Mouse (Mus musculus): ENCODE data around the gene Rptor. TPM values are rescaled to one million over a fixed set of nuclear protein-coding genes. Genes with fewer than 3 reads are reported as not detected.

Gene Rptor
- total and polyA plus RNA-seq, 3 experiments = 33.9 to 34.9 TPM; not detected in 1

GRCm38 (mm10) chr11:119874841-119875240 lies 272.1 kb downstream of the Rptor start:
- Histone ChIP-seq H3K27ac (ENCODE audit: control insufficient read depth, low read depth, low read length) (no peak overlapping the region), H3K79me2 (ENCODE audit: control insufficient read depth, insufficient read depth, low read length, poor library complexity) (no peaks in the 10 kb centered on the region), H3K27me3 (ENCODE audit: control insufficient read depth in 1 of 2, insufficient read depth in 2 of 2, low read length in 2 of 2) (no peaks in the 10 kb centered on the region), H3K4me1 (ENCODE audit: control insufficient read depth in 1 of 2, insufficient read depth in 2 of 2, low read length in 2 of 2) (no peaks in the 10 kb centered on the region), H3K9me3 (replicated peaks; ENCODE audit: insufficient read depth, low read length) (no peaks in the 10 kb centered on the region), H3K4me3 (ENCODE audit: control insufficient read depth in 1 of 2, insufficient read depth in 1 of 2, low read depth in 2 of 2, low read length in 2 of 2) (no peak overlapping the region), H3K9ac (ENCODE audit: control insufficient read depth, low read depth, low read length, poor library complexity, severe bottlenecking) (no peak overlapping the region), H3K36me3 (ENCODE audit: control insufficient read depth in 1 of 2, insufficient read depth in 2 of 2, low read length in 2 of 2) (peaks cover 0 to 15% of the 10 kb centered on the region in 2 experiments; a peak in 2 of 4 replicates)
- TF ChIP-seq CHD1 (IDR thresholded peaks at IDR 0.05; ENCODE audit: low read depth, low read length) (no peak), POLR2AphosphoS5 (IDR thresholded peaks at IDR 0.05; ENCODE audit: borderline replicate concordance, low read depth, low read length) (no peak), POLR2A (IDR thresholded peaks at IDR 0.05; ENCODE audit: control insufficient read depth in 1 of 2, insufficient read depth in 1 of 2, low read depth in 1 of 2, low read length in 2 of 2, poor library complexity in 1 of 2) (no peak), ELF1 (IDR thresholded peaks at IDR 0.05; ENCODE audit: low read depth, low read length) (no peak), MYB (IDR thresholded peaks at IDR 0.05; ENCODE audit: low read depth, low read length) (no peak), GATA1 (IDR thresholded peaks at IDR 0.05; ENCODE audit: low read depth, low read length) (no peak), HCFC1 (IDR thresholded peaks at IDR 0.05; ENCODE audit: low read depth, low read length) (no peak), NRF1 (IDR thresholded peaks at IDR 0.05; ENCODE audit: insufficient read depth, low read depth, low read length, poor library complexity, severe bottlenecking) (no peak), MAZ (IDR thresholded peaks at IDR 0.05; ENCODE audit: low read depth, low read length) (no peak), EP300 (IDR thresholded peaks at IDR 0.05; ENCODE audit: low read depth in 1 of 2, low read length in 2 of 2) (no peak), USF1 (IDR thresholded peaks at IDR 0.05; ENCODE audit: low read depth, low read length) (no peak), RCOR1 (IDR thresholded peaks at IDR 0.05; ENCODE audit: low read depth, low read length) (no peak), MYC (IDR thresholded peaks at IDR 0.05; ENCODE audit: low read depth, low read length) (no peak), NELFE (IDR thresholded peaks at IDR 0.05; ENCODE audit: low read depth, low read length) (no peak)
- DNase-seq (ENCODE audit: low read depth, low spot score) = no peak

- Histone ChIP-seq H3K9me3 (replicated peaks; ENCODE audit: insufficient read depth, low read length) (no peaks in the 10 kb centered on the region), H3K27me3 (ENCODE audit: control insufficient read depth in 1 of 2, insufficient read depth in 2 of 2, low read length in 2 of 2) (no peaks in the 10 kb centered on the region), H3K79me2 (ENCODE audit: control insufficient read depth, insufficient read depth, low read length, poor library complexity) (no peaks in the 10 kb centered on the region), H3K4me1 (ENCODE audit: control insufficient read depth in 1 of 2, insufficient read depth in 2 of 2, low read length in 2 of 2) (no peaks in the 10 kb centered on the region), H3K27ac (ENCODE audit: control insufficient read depth, low read depth, low read length) (no peak overlapping the region), H3K36me3 (ENCODE audit: control insufficient read depth in 1 of 2, insufficient read depth in 2 of 2, low read length in 2 of 2) (peaks cover 0 to 15% of the 10 kb centered on the region in 2 experiments; a peak in 2 of 4 replicates), H3K4me3 (ENCODE audit: control insufficient read depth in 1 of 2, insufficient read depth in 1 of 2, low read depth in 2 of 2, low read length in 2 of 2) (no peak overlapping the region), H3K9ac (ENCODE audit: control insufficient read depth, low read depth, low read length, poor library complexity, severe bottlenecking) (no peak overlapping the region)
- TF ChIP-seq POLR2AphosphoS5 (IDR thresholded peaks at IDR 0.05; ENCODE audit: borderline replicate concordance, low read depth, low read length) = no peak
- TF ChIP-seq TBP (IDR thresholded peaks at IDR 0.05; ENCODE audit: low read depth, low read length) = no peak
- TF ChIP-seq GATA1 (IDR thresholded peaks at IDR 0.05; ENCODE audit: low read depth, low read length) = no peak
- no peak for TF ChIP-seq ZC3H11A (IDR thresholded peaks at IDR 0.05; ENCODE audit: low read depth, low read length)
- no peak for TF ChIP-seq TCF12 (IDR thresholded peaks at IDR 0.05; ENCODE audit: low read depth, low read length)
- no peak for TF ChIP-seq ETS1 (IDR thresholded peaks at IDR 0.05; ENCODE audit: low read depth, low read length)
- TF ChIP-seq CHD1 (IDR thresholded peaks at IDR 0.05; ENCODE audit: low read depth, low read length) = no peak
- TF ChIP-seq SMC3 (IDR thresholded peaks at IDR 0.05; ENCODE audit: low read depth, low read length) = no peak
- no peak for TF ChIP-seq MAX (IDR thresholded peaks at IDR 0.05; ENCODE audit: low read length)
- no peak for TF ChIP-seq JUND (IDR thresholded peaks at IDR 0.05; ENCODE audit: low read depth, low read length)
- TF ChIP-seq BHLHE40 (IDR thresholded peaks at IDR 0.05; ENCODE audit: borderline replicate concordance, low read depth, low read length) = no peak
- TF ChIP-seq ZKSCAN1 (IDR thresholded peaks at IDR 0.05; ENCODE audit: low read depth, low read length) = no peak
- no peak for TF ChIP-seq MEF2A (IDR thresholded peaks at IDR 0.05; ENCODE audit: extremely low read depth, insufficient replicate concordance, low read depth, low read length, poor library complexity, severe bottlenecking)
- TF ChIP-seq HCFC1 (IDR thresholded peaks at IDR 0.05; ENCODE audit: low read depth, low read length) = no peak
- no peak for TF ChIP-seq MAFK (IDR thresholded peaks at IDR 0.05; ENCODE audit: borderline replicate concordance, low read depth, low read length)
- no peak for TF ChIP-seq MYB (IDR thresholded peaks at IDR 0.05; ENCODE audit: low read depth, low read length)
- TF ChIP-seq CHD2 (IDR thresholded peaks at IDR 0.05; ENCODE audit: low read length) = no peak
- no peak for TF ChIP-seq RAD21 (IDR thresholded peaks at IDR 0.05; ENCODE audit: low read depth, low read length)
- no peak for DNase-seq (ENCODE audit: low read depth, low spot score)
Observed at GRCm38 (mm10) chr11:119875685-119876084, 273.0 kb downstream of the Rptor start.

All from MEL (cell line).